Mouse (Mus musculus) heart, embryonic 11.5 days (tissue): ENCODE data around the gene Slc18a3. TPM values are rescaled to one million over a fixed set of nuclear protein-coding genes. Genes with fewer than 3 reads are reported as not detected.

Experiments used
- ATAC-seq: fragments of 200-750 bp; cut with Nextera tagmentation; replicated peaks from 2 replicates; pipeline ENCODE4 v1.8.0; 2017; ENCODE audit warnings: moderate library complexity; ENCODE audit not compliant: insufficient number of reproducible peaks, low FRiP score, low TSS enrichment
- H3K27ac ChIP-seq: fragments of 300-500 bp; sonication (generic); 2 replicates; pipeline ENCODE4 v1.5.1; 2014; ENCODE audit warnings: mild to moderate bottlenecking, low read depth, low read length
- H3K27me3 ChIP-seq: fragments of 300-500 bp; sonication (generic); 2 replicates; pipeline ENCODE4 v1.6.1; 2014; ENCODE audit warnings: mild to moderate bottlenecking, low read length, mixed read lengths; ENCODE audit not compliant: control insufficient read depth, insufficient read depth
- H3K36me3 ChIP-seq: fragments of 300-500 bp; sonication (generic); 2 replicates; pipeline ENCODE4 v1.6.1; 2014; ENCODE audit warnings: mild to moderate bottlenecking, low read length, moderate library complexity, mixed read lengths; ENCODE audit not compliant: control insufficient read depth, insufficient read depth
- H3K4me1 ChIP-seq: fragments of 300-500 bp; sonication (generic); 2 replicates; pipeline ENCODE4 v1.6.1; 2014; ENCODE audit warnings: low read length; ENCODE audit not compliant: control insufficient read depth, insufficient read depth
- H3K4me2 ChIP-seq: fragments of 300-500 bp; sonication (generic); 2 replicates; pipeline ENCODE4 v1.6.1; 2014; ENCODE audit warnings: mild to moderate bottlenecking, moderate library complexity
- H3K4me3 ChIP-seq: fragments of 300-500 bp; sonication (generic); 2 replicates; pipeline ENCODE4 v1.5.1; 2014; ENCODE audit warnings: low read depth, low read length
- H3K9ac ChIP-seq: fragments of 300-500 bp; sonication (generic); 2 replicates; pipeline ENCODE4 v1.6.1; 2014; ENCODE audit warnings: mild to moderate bottlenecking, low read depth, low read length, moderate library complexity
- H3K9me3 ChIP-seq: fragments of 300-500 bp; sonication (generic); replicated peaks from 2 replicates; pipeline ENCODE4 v1.6.1; 2016; ENCODE audit warnings: low read length; ENCODE audit not compliant: control insufficient read depth
- WGBS: fragments of 180-500 bp; shearing (Covaris S2); extraction: QIAGEN DNeasy Blood & Tissue Kit; methylation state at CpG from one replicate; pipeline ENCODE4 v1.1.7; 2014; ENCODE audit not compliant: insufficient replicate concordance; 5-methylcytosine and 5-hydroxymethylcytosine counted together
- polyA plus RNA-seq: library from polyadenylated mRNA; unstranded; fragments of >200 nt; fragmentation: Nextera tagmentation; extraction: Ambion mirVana; gene quantifications from 2 replicates; pipeline ENCODE4 v1.2.1, GENCODE M21; 2014

Gene Slc18a3
- polyA plus RNA-seq = not detected in 2 replicates

- peak within 1 kb of the TSS; percentile 69 for H3K4me2 ChIP-seq
- H3K27ac ChIP-seq = no peak within 1 kb of the TSS
- peaks cover 6% of the 10 kb centered on the region; the same call in 1 of the 2 replicates for H3K4me1 ChIP-seq
- H3K4me3 ChIP-seq = peak within 1 kb of the TSS; percentile 38
- H3K9me3 ChIP-seq = no peaks in the 10 kb centered on the region
- H3K36me3 ChIP-seq = no peaks in the 10 kb centered on the region
- peaks cover 76% of the 10 kb centered on the region for H3K27me3 ChIP-seq
- H3K9ac ChIP-seq = no peak within 1 kb of the TSS
- ATAC-seq = no peak
- WGBS = under 1% methylated on average over 66 of the region's 70 CpGs
These were observed at the start of gene Slc18a3 for GRCm38 (mm10) chr14:32464601-32465505. Gene Slc18a3, minus strand, starts transcription at chr14:32464850.

- peaks cover 8% of the 10 kb centered on the region; the same call in 1 of the 2 replicates for H3K36me3 ChIP-seq
- peak; percentile 90 for ATAC-seq
- H3K9ac ChIP-seq = peak within 1 kb of the TSS; percentile 80
- H3K27me3 ChIP-seq = no peaks in the 10 kb centered on the region
- H3K4me3 ChIP-seq = peak within 1 kb of the TSS; percentile 87
- H3K4me2 ChIP-seq = peak within 1 kb of the TSS; percentile 59
- H3K4me1 ChIP-seq = peaks cover 7% of the 10 kb centered on the region; the same call in 1 of the 2 replicates
- peak within 1 kb of the TSS; percentile 69; the same call in 1 of the 2 replicates for H3K27ac ChIP-seq
- WGBS = under 1% methylated on average over 62 of the region's 62 CpGs
- no peaks in the 10 kb centered on the region for H3K9me3 ChIP-seq
These were observed 48.8 kb upstream of the Slc18a3 start, which contains the start of gene Ercc6 for GRCm38 (mm10) chr14:32513336-32514032. Gene Ercc6, plus strand, starts transcription at chr14:32513521.

GRCm38 (mm10) chr14:32512912-32513311 lies 48.3 kb upstream of the Slc18a3 start:
- Histone ChIP-seq H3K4me2 (peak overlapping the region; percentile 59), H3K9ac (peak overlapping the region; percentile 80; the same call in 1 of the 2 replicates), H3K27me3 (no peaks in the 10 kb centered on the region), H3K9me3 (no peaks in the 10 kb centered on the region), H3K4me3 (peak overlapping the region; percentile 87), H3K27ac (no peak overlapping the region), H3K4me1 (peaks cover 7% of the 10 kb centered on the region; the same call in 1 of the 2 replicates), H3K36me3 (peaks cover 8% of the 10 kb centered on the region; the same call in 1 of the 2 replicates)
- 41% methylated on average over 9 of the region's 9 CpGs for WGBS
- 0 out of 2 replicates have a peak, but pooled peaks have one; percentile 12 for ATAC-seq

DNA sequence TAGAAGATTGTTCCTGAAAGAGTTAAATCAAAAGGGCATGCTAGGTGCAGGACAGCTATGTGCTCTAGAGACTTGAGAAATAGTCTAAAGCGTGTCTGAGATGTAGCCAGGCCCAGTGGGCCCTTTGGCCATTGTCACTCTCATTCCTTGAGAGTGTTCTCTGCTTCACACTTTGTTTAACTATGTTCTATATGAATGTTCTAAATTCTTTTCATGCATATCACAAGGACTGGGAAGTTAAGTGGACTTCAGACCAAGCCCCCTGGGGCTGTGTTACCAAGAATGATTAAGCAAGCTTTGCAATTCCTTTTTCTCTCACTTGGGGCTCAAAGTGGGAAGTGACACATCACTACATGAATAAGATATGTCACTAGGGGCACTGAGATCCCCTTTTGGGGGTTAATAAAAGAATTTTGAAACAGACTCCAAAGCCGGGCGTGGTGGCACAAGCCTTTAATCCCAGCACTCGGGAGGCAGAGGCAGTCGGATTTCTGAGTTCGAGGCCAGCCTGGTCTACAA lies 44.9 kb upstream of the Slc18a3 start:
- no peak for ATAC-seq
- 0 out of 2 replicates have a peak, but pooled peaks cover 4% of the 10 kb centered on the region for H3K4me1 ChIP-seq
- no peak overlapping the region for H3K4me2 ChIP-seq
- H3K9me3 ChIP-seq = no peaks in the 10 kb centered on the region
- WGBS = 80% methylated on average over 6 of the region's 6 CpGs
- H3K36me3 ChIP-seq = no peaks in the 10 kb centered on the region
- no peak overlapping the region for H3K4me3 ChIP-seq
- no peak overlapping the region for H3K9ac ChIP-seq
- no peaks in the 10 kb centered on the region for H3K27me3 ChIP-seq
- no peak overlapping the region for H3K27ac ChIP-seq

GRCm38 (mm10) chr14:32508105-32508835 lies 43.6 kb upstream of the Slc18a3 start:
- Histone ChIP-seq H3K4me3 (no peak overlapping the region), H3K9me3 (no peaks in the 10 kb centered on the region), H3K27me3 (no peaks in the 10 kb centered on the region), H3K4me1 (no peaks in the 10 kb centered on the region), H3K36me3 (no peaks in the 10 kb centered on the region), H3K9ac (no peak overlapping the region), H3K27ac (no peak overlapping the region), H3K4me2 (no peak overlapping the region)
- 48% methylated on average over 10 of the region's 10 CpGs for WGBS
- no peak for ATAC-seq

- Histone ChIP-seq H3K9ac (no peak overlapping the region), H3K4me3 (no peak overlapping the region), H3K4me1 (no peaks in the 10 kb centered on the region), H3K27me3 (no peaks in the 10 kb centered on the region), H3K27ac (no peak overlapping the region), H3K36me3 (no peaks in the 10 kb centered on the region), H3K4me2 (no peak overlapping the region), H3K9me3 (no peaks in the 10 kb centered on the region)
- ATAC-seq = no peak
- WGBS = 78% methylated on average over 4 of the region's 4 CpGs
These were observed 42.6 kb upstream of the Slc18a3 start for GRCm38 (mm10) chr14:32507216-32507615.

DNA sequence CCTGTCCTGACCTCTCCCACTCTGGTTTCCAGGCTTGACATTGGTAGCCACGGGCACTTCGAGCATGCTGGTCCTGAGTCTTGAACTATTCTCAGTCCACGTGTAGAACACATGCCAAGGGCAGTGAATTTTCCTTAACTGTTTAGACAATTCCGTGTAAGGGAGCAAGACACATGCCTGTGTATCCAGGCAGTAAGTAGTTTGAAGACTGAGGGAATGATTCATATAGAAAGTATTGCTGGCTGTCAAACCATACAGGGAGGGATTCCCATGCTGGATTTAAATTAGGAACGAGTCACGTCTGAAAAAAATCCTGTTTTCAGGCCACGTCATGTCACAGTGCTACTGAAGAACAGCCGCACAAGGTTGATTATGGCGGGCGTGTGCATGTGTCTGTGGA lies 41.7 kb upstream of the Slc18a3 start:
- Histone ChIP-seq H3K27me3 (no peaks in the 10 kb centered on the region), H3K9ac (no peak overlapping the region), H3K4me1 (no peaks in the 10 kb centered on the region), H3K4me2 (no peak overlapping the region), H3K9me3 (no peaks in the 10 kb centered on the region; the same call in 1 of the 2 replicates), H3K36me3 (no peaks in the 10 kb centered on the region), H3K27ac (no peak overlapping the region), H3K4me3 (no peak overlapping the region)
- 80% methylated on average over 10 of the region's 10 CpGs for WGBS
- no peak for ATAC-seq

DNA sequence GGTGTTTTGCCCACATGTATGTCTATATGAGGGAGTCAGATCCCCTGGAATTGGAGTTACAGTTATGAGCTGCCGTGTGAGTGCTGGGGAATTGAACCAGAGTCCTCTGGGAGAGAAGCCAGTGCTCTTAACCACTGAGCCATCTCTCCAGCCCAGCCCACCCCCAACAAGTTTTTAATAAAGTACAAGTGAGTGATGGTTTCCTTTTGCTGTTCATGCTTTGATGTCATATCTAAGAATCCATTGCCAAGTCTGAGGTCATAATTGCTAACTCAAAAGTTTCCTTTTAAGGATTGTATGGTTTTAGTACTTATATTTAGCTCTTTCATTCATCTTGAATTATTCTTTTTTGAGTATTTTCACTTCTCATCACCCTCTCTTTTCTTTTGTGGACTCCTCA lies 39.2 kb upstream of the Slc18a3 start:
- Histone ChIP-seq H3K36me3 (no peaks in the 10 kb centered on the region), H3K9me3 (no peaks in the 10 kb centered on the region; the same call in 1 of the 2 replicates), H3K4me3 (no peak overlapping the region), H3K4me2 (no peak overlapping the region), H3K27me3 (no peaks in the 10 kb centered on the region), H3K9ac (no peak overlapping the region), H3K4me1 (no peaks in the 10 kb centered on the region), H3K27ac (no peak overlapping the region)
- no peak for ATAC-seq
- WGBS = 77% methylated on average over 1 of the region's 1 CpGs
